Mouse (Mus musculus) neural tube, embryonic 10.5 days (tissue): Measurements from ENCODE around the gene Shisa6.
A peak's percentile ranks its signal among the peaks of the same experiment; 100 is the strongest.
"Not testable (repeated sequence)": the region's sequence is repeated elsewhere in the genome, so short reads cannot be mapped to it uniquely, and the experiment has no call there.

Experiments
- DNase-seq: peaks from one replicate; pipeline ENCODE4 v3.0.0-alpha.2; 2017; ENCODE audit warnings: low spot score; ENCODE audit errors: extremely low spot score

Shisa6 gene

DNA sequence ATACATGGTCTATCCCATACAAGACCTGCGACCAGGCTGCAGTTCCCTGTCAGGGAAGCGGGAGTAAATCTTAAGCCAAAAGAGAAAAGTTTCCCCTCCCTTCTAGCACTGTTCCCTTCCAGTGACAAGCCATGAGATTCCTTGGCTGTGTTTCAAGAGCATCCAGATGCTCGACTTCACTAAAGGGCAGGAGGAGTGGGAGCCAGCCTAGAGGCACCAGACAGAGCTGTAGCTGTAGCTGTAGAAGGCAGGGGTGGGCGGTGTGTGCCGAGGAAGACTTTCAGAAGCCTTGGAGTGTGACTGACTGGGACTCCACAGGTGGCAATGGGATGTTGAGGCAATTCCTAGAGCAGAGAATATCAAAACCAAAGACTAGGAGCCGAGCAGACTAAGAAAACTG lies 43.3 kb downstream of the Shisa6 start:
- DNase-seq, result no peak

DNA sequence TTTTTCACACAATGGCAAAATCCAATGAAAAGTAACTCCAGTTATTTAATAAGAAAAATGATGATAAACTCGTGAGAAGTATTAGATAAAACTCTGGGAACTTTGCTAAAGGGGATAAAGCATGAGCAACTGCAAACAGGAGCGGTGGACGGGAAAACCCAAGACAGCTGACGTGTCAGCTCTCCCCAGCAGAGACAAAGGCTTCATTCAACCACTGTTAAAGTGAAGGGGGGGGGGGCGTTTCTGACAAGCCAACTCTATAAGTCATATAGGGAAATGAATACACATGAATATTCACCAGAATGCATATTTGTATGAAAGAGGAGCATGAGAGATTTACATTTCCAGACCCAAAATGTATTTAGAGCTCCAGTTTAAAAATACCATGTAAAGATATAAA lies 83.1 kb downstream of the Shisa6 start:
- no peak for DNase-seq

DNA sequence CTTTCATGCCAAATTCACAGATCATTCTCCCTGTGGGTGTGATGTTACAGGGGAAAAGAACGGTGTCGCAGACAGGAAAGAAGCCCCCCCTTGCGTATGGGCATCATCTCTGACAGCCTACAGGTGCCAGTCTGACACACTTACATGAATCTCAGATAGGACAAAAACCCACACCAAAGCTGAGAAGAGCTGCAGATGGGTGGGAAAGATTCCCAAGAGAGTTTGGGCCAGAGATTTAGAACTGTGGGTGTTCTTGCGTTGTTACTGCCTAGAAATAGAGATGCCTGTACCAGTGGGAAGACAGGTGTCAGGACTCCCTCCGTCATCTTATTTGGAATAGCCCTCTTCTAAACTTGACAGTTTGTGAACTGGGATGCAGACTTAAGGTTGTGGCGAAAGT lies 99.6 kb downstream of the Shisa6 start:
- no peak for DNase-seq

DNA sequence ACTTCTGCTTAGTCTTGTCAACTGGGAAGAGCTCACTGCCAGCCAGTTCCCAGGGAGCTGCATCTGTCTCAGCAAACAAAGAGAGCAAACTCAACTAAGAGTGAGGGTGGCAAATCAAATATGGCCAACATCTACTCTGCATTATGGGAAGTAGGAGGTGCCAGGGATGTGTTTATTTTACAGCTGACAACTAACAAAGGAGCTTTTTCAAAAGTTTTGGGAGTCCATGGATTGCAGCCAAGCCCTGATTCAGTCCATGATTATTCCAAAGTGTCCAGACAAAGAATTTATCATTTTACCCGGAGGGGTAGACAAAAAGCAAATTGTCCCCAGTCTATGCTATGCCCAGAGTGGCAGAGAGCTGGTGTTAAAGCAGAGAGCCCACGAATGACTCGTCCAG lies 107.5 kb downstream of the Shisa6 start:
- DNase-seq, result no peak

DNA sequence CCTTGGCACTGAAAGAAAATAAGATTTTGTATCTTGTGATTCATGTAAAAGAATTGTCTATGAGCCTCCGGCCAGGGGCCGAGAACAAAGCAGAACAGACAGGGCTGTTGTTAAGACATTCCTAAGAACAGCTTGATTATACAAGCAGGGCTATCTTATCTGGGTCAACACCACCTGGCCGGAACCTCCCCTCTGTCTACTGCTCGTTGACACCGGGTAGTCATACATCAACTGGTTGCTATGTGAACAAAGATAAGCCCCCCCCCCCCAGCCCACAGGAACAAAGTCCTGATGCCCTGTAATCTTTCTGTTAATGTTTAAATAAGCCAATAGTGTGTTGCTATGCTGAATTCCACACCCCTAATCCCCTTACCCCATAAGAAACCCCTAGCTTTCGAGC lies 117.0 kb downstream of the Shisa6 start:
- DNase-seq, result not testable (repeated sequence)

DNA sequence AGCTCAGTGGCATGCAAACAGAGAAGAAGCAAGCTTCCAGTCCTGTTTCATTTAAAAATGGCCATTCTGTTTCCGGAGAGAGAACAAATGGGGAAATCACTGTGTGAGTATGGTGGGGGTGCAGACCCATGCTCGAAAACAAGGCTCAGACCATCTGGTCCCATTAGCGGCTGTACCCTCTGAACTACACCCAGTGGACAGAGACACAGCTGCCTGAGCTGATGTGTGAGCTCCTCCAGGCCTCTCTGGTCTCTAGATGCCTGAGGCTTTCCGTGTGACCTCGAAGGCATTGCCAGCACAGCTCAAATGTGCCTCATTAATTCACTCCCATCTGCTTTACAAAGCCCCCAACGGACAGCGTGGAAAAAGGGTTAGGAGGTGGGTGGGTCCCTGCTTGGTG lies 125.7 kb downstream of the Shisa6 start:
- DNase-seq, result no peak

DNA sequence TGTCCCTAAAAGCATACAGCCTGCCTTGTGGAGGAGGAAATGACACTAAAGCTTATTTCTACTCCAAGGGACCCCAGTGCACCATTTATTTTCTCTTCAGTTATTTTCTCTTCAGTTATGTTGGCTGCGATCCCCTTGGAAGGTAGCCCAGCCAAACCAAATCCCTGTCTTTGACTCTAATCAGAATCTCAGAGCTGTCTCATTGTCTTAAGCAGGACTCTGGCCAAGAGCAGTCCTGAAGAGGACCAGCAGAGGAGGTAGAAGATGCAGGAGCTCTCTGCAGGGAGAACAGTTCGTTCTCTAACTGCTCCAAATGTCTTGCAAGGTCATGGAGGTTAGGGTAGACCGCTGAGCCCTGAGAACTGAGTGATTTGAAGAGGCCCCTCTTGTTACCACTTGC lies 138.2 kb downstream of the Shisa6 start:
- no peak for DNase-seq

DNA sequence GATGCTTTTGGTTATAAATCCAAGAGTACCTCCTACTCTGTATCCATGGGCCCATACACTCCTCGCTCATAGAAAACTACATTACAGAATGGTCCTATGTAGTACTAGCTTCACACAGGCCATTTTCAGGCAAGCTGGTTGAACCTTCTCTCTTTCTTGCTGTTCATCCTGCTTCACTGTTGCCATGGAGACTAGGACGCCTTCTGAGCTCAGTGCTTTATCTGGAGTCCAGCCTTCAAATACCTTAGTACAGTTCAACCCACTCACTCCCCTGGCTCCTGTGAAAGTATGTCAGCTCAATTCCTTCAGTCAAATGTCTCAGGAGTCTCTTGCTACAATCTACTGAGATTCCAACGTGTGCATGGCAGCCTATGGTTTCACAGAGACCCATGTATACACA lies 154.0 kb downstream of the Shisa6 start:
- no peak for DNase-seq

DNA sequence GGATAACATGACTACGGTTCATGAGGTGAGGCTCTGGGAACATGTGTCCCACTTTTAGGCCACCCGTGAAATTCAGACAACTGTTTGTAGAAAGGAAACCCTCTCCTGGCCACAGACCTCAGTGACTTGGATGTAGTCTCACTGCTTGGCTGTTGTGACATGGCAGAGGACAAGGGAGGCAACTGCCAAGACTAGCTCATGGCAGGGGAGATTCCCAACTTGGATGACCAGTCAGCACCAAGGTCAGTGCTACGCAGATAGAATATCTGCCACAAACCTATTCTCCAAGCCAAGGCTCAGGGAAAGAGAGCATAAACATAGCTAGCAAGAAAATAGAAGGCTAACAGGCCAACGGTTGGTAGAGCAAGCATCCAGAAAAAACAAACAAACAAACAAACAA lies 156.0 kb downstream of the Shisa6 start:
- DNase-seq, result no peak

DNA sequence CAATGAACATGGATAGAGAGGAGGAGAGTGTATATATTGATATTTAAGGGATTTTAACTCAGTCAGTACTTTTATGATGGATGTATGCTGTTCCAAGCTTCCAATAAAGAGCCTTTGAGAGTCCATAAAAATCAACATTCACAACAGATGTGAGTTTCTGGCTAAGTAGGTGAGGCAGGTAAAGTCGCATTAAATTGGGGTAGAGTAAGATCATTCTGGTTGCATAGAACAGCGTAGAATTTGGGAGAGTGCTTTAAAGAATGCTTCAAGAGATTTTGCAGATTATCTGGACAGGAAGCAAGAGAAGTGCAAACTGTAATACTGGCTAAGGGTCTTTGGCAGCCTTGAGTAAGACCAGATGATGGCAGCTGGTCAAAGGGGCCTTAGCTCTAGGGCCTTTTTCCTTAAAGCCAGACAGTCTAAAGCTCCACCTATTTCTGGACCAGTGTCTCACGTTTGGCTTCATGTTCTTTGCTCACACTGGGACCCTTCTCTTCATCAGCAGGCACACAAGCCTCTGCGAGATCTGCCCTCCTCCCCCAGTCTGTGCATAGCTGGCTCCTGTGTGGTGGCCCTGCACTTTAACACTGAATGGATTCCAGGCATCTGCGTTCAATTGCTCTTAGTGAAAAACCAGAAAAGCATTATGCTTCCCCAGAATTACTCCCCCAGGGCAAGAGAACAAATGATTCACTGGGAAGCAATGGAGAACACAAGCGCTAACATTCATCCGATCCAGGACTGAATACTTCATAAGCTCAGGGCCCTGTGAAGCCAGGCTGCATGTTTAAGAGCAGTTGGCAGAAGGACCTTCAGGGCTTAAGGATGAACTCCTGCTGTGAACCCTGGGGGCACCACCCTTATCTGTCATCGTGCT lies 158.7 kb downstream of the Shisa6 start:
- no peak for DNase-seq

DNA sequence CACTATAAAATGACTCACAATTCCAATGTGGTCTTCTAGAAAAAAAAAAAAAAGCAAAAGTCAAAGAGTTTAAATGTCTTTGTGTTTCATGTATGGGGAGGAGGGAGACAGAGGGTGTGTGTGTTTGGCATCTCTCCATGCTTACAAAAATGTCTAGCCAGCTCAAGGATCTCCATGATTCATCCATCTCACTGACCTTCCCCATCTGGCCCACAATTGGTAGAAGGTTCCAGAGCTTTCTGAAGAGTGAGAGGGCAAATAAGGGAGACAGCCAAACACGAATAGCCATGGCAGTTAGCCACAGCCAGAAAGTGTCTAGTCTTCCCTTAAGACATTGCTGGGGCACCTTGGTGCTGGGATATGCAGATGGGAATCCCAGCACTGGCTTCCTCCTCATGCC lies 166.0 kb downstream of the Shisa6 start:
- no peak for DNase-seq

DNA sequence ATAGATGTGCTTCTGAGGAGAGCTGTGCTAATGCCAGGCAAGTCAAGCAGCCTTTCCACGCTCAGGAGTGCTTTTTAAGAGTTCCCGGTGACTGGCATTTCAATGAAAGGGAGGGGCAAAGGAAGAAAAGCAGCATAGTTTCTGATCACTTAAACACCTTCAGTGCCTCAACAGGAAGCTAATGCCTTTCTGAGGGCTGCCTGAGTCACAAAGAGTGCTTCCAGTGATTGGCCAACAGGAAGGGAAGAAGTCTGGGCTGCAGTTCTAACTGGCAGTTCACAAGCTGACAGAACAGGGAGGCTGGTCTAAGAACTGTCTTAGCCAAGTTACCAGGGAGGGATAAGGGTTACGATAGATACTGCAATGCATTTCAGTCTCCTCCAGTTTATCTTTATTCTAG lies 180.9 kb downstream of the Shisa6 start:
- no peak for DNase-seq

DNA sequence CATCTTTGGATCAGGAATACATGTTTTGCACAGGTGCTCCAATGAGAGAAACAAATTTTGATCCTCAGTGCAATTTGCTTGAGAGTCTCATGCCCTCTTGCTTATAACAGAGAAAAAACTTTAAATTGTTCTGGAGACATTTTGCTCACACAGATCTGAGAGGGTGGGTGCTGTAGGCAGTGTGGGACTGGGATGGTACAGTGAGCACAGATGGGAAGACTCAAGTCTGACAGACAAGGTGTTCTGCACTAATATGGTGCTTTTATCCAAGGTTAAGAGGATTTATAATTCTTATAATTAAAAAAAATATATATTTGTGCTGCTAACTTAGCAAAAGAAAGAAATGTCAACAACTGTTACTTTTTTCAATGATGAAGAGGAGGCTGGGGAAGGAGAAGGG lies 189.5 kb downstream of the Shisa6 start:
- no peak for DNase-seq

DNA sequence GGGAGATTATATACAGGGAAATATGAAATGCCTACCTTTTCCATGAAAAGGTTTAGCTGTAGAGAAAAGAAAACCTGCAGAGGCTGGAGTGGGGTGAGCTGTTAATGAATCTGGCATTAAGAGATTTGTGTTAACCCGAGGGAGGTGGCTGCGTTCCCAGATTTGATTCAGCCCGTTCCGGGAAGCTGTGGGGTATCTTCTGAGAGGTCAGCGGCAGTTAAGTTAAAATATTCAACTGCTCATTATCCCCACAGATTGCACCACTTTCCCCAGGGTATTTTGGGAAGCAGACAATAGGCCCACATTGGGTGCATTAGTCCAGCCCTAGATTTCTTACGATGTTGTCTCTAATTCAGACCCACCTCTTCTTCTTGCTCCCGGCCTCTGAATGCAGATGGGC lies 213.0 kb downstream of the Shisa6 start:
- DNase-seq, result no peak

DNA sequence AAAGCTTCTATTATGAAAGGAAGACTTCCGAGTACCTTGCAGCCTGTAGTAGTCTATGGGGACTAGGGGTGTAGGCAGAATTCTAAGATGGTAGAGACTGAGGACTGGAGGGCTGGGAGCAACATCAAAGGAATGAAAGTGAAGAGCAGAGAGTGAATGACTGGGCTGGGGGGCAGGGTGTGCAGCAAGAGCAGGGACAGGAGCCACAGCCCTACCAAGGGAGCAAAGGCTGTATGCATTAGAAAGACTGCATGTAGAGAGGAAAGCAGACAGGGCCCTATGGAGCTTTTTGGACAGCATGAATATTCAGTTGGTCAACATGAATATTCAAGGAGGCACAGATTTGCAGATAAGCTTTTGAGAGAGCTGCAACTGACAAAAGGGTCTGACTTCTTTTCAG lies 221.4 kb downstream of the Shisa6 start:
- DNase-seq, result no peak

DNA sequence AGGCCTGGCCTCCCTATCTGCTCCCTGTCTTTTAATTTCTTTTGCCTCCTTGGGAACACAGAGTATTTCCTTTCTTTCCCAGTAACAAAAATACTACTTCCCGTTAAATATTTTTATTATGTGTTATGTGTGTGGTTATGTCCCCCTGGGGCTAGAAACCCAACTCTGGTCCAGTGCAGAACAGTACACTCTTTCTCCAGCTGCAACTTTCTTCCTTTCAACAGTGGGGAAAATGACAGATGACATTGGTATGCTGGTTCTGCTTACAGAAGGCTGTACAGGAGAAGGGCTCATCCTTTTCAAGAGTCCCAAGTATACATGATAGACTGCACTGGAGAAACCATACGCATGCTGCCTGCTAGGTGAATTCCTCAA lies 251.1 kb downstream of the Shisa6 start:
- DNase-seq, result no peak

DNA sequence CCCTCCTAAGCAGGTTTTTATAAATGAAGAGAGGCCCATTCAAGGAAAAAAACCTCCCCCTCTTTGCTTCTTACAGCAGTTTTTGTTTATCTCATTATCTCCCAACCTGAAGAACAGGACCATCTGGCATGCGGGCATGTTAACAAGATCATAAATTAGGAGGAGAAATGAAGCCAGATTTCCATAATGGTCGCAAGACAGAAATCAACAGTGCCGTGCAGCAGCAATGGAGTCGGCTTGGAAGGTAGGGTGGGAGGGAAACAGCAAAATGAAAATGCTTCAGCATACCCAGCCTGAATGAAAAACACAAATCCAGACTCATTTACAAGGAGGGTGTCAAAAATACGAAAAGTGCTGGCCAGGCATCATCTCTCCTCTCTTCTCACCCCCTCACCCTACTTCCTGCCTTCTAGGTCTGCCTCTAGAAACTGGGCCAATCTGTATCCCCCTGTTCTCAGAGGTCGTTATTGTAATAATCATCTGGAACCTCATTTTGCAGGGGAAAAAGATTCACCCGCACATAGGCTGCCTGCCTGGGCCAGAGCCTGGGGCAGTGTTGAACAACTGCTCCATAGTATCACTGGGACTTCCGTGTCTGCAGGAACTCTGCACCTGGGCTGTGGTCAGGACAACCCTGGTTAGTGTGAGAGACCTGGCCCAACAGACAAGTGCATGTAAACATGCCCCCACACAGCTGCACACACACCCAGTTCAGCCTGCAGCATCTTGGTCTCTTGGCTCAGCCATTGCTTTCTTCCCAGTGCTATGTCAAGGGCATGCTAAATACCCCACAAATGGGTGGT lies 251.7 kb downstream of the Shisa6 start:
- no peak for DNase-seq

DNA sequence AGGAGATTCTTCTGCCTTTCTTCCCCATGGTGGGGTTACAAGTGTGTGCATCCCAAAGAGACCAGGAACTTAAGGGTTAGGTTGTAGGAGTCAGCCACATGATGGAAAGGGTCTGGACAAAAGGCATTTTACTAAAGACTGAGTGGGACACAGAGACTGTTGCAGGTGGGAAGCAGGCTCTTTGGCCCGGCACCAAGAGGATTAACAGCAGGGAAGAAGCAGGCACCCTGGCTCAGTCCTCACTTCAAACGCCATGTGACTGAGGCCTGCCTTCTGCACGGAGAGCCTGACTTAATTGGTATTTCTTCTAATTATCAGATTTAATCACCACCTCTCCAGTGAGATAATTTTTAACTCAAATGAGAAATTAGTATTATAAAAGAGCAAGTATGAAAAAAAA lies 258.7 kb downstream of the Shisa6 start:
- DNase-seq, result no peak

DNA sequence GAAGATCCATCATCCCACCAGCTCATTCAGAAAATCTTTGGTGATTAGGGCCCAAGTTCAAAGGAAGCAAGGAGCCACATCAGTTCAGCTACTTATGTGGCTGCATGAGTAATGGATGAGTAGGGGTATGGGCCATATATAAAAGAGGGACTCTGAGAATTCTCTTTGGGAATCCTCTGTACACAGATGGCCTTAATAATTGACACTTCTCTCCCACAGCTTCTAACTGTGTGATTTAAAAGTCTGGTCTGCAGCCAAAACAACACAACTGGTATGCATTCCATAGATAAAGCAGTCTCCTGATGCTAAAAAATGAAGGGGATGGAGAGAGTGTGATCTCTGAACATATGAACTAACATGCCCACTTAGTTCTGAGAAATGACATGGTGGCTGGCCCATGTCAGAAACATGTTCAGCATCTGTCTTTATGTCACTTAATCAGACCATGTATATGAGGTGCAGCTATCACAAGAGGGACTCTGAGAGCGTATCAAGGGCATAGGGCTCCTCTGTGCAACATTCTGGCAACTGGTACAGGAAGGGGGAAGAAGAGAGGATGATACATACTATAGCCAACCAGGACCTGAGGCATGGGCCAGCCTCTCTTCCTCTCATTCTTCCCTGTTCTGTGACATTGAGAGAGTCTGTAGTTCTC lies 260.3 kb downstream of the Shisa6 start:
- DNase-seq, result no peak

DNA sequence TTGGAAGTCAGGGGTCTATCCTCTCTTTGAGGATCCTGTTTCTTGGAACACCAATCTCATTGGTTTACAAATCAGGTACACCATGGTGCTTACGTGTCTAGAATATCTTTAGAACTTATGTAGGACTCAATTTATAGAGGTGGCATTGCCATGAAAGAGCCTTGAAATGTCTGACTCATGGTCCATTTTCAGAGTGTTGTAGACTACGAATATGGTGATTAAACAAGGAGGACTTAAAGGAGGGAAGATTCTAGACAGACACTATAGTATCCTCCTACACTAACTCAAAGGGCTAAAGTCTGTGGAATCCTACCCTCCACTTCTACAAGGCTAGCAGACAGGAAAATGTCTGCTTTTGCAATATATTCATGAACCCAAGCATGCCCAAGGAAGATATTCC lies 265.6 kb downstream of the Shisa6 start:
- DNase-seq, result no peak

DNA sequence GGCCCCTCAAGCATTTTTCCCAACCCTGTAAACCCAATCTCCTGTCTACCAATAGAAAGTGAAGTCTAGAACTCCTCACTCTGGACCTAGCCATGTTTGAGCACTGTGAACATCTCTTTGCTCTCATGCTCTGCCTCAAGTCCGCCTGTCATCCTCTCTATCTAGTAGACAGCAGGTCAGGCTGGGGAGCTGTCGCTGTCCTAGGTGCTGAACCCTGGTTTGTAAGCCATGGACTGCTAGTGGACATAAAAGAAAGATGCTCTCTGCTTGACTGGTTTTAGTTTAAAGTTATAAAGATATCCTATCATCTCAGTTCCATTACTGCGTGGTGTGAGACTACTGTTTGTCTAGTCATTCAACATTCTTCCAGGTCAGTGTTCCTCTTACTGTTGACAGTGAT lies 266.9 kb downstream of the Shisa6 start:
- DNase-seq, result peak; percentile 66

DNA sequence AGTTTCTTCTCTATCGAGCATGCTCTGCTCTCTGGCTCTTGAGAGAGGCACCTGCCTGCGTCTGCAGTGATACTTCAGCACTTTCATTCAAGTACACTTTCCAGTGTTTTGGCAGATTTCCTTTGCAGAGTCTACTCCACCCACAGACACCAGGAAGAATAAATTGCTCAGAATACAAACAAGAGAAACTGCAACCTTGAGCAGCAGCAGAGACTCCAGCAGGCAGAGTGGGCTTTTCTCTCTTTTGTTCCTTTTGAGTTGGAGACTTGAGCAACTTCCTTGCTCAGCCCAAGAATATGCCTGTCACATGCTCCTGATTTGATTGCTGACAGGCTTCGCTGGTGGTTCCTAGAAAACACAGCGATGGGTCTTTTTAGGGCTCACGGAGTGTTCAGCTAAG lies 278.6 kb downstream of the Shisa6 start:
- no peak for DNase-seq
